Mouse (Mus musculus): ENCODE measurements around the gene Ccdc62. TPM values are rescaled to one million over a fixed set of nuclear protein-coding genes. Genes with fewer than 3 reads are reported as not detected.

The Ccdc62 gene
- polyA plus RNA-seq, 2 experiments: 6.6 to 9.2 TPM

GRCm38 (mm10) chr5:124000824-124001223, 70.3 kb downstream of the Ccdc62 start:
- ATAC-seq (ENCODE audit: low FRiP score, low read depth) (peak; percentile 67), DNase-seq (ENCODE audit: low spot score) (peak; percentile 84)
- no peak overlapping the region for H3K4me2 ChIP-seq (replicated peaks; ENCODE audit: low read depth, low read length, severe bottlenecking)
- H3K36me3 ChIP-seq (ENCODE audit: control insufficient read depth, insufficient read depth, low read length): peaks cover 23% of the 10 kb centered on the region
- no peaks in the 10 kb centered on the region for H3K4me1 ChIP-seq (ENCODE audit: control insufficient read depth, insufficient read depth, low read length)
- no peaks in the 10 kb centered on the region for H3K9me3 ChIP-seq (ENCODE audit: control insufficient read depth, low read length)
- TF ChIP-seq POLR2A (IDR thresholded peaks at IDR 0.05; ENCODE audit: borderline replicate concordance, extremely low read depth, insufficient read depth, insufficient read length): no peak
- no peak overlapping the region for H3K9ac ChIP-seq (ENCODE audit: low read depth, low read length, severe bottlenecking)
- no peak overlapping the region for H3K4me3 ChIP-seq (replicated peaks; ENCODE audit: low read length)
- no peaks in the 10 kb centered on the region for H3K27me3 ChIP-seq (ENCODE audit: control insufficient read depth, insufficient read depth, low read length)
- WGBS: 18% methylated on average over 7 of the region's 7 CpGs
- no peak overlapping the region for H3K27ac ChIP-seq (replicated peaks; ENCODE audit: low read depth, low read length)

DNA sequence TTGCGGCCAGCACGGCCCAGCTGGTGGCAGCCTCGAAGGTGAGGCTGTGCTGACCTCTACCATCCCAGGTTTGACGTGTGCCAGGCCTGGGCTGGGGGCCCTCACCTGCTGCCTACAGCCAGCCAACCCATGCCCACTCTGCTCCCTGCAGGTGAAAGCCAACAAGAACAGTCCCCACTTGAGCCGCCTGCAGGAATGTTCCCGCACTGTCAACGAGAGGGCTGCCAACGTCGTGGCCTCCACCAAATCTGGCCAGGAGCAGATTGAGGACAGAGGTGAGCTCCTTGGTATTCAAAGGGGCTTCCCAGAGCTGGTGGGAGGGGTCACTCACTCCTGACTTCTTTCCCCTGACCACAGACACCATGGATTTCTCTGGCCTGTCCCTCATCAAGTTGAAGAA, 70.8 kb downstream of the Ccdc62 start:
- no peak overlapping the region for H3K27ac ChIP-seq (replicated peaks; ENCODE audit: low read depth, low read length)
- WGBS: 68% methylated on average over 9 of the region's 9 CpGs
- TF ChIP-seq POLR2A (IDR thresholded peaks at IDR 0.05; ENCODE audit: borderline replicate concordance, extremely low read depth, insufficient read depth, insufficient read length): no peak
- H3K9ac ChIP-seq (ENCODE audit: low read depth, low read length, severe bottlenecking): no peak overlapping the region
- no peaks in the 10 kb centered on the region for H3K27me3 ChIP-seq (ENCODE audit: control insufficient read depth, insufficient read depth, low read length)
- no peak for DNase-seq (ENCODE audit: low spot score)
- no peaks in the 10 kb centered on the region for H3K9me3 ChIP-seq (ENCODE audit: control insufficient read depth, low read length)
- ATAC-seq (ENCODE audit: low FRiP score, low read depth): no peak
- H3K36me3 ChIP-seq (ENCODE audit: control insufficient read depth, insufficient read depth, low read length): peaks cover 28% of the 10 kb centered on the region
- no peak overlapping the region for H3K4me2 ChIP-seq (replicated peaks; ENCODE audit: low read depth, low read length, severe bottlenecking)
- H3K4me1 ChIP-seq (ENCODE audit: control insufficient read depth, insufficient read depth, low read length): no peaks in the 10 kb centered on the region
- no peak overlapping the region for H3K4me3 ChIP-seq (replicated peaks; ENCODE audit: low read length)

- no peak overlapping the region for H3K4me3 ChIP-seq (replicated peaks; ENCODE audit: low read length)
- no peak for TF ChIP-seq POLR2A (IDR thresholded peaks at IDR 0.05; ENCODE audit: borderline replicate concordance, extremely low read depth, insufficient read depth, insufficient read length)
- H3K4me1 ChIP-seq (ENCODE audit: control insufficient read depth, insufficient read depth, low read length): no peaks in the 10 kb centered on the region
- H3K9me3 ChIP-seq (ENCODE audit: control insufficient read depth, low read length): no peaks in the 10 kb centered on the region
- no peak for ATAC-seq (ENCODE audit: low FRiP score, low read depth)
- 50% methylated on average over 2 of the region's 2 CpGs for WGBS
- H3K36me3 ChIP-seq (ENCODE audit: control insufficient read depth, insufficient read depth, low read length): peaks cover 37% of the 10 kb centered on the region
- H3K9ac ChIP-seq (ENCODE audit: low read depth, low read length, severe bottlenecking): no peak overlapping the region
- no peak for DNase-seq (ENCODE audit: low spot score)
- no peak overlapping the region for H3K4me2 ChIP-seq (replicated peaks; ENCODE audit: low read depth, low read length, severe bottlenecking)
- peak overlapping the region; percentile 33; the same call in 1 of the 2 replicates for H3K27ac ChIP-seq (replicated peaks; ENCODE audit: low read depth, low read length)
- no peaks in the 10 kb centered on the region for H3K27me3 ChIP-seq (ENCODE audit: control insufficient read depth, insufficient read depth, low read length)
Measured at GRCm38 (mm10) chr5:124002876-124003275, 72.4 kb downstream of the Ccdc62 start.

DNA sequence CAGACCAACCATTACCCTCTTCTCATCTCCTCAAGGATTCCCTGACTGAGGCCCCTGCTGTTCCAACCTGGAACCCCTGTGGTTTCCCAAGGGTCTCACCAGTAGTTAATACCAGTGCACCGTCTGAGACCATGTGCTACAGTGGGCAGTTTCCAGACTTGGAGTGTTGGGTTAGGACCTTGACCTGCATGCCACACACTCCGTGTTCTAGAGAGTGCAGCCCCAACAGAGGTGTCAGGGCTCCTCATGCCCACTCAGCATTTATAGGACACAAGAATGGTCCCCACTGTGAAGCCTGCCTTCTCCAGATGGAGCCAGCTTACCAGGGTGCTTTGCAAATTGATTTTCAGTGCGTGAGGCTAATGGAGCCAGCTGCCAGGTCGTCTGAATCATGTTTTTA, 72.9 kb downstream of the Ccdc62 start:
- H3K9ac ChIP-seq (ENCODE audit: low read depth, low read length, severe bottlenecking): no peak overlapping the region
- DNase-seq (ENCODE audit: low spot score): no peak
- peak overlapping the region; percentile 33; the same call in 1 of the 2 replicates for H3K27ac ChIP-seq (replicated peaks; ENCODE audit: low read depth, low read length)
- H3K27me3 ChIP-seq (ENCODE audit: control insufficient read depth, insufficient read depth, low read length): no peaks in the 10 kb centered on the region
- no peaks in the 10 kb centered on the region for H3K4me1 ChIP-seq (ENCODE audit: control insufficient read depth, insufficient read depth, low read length)
- no peak overlapping the region for H3K4me3 ChIP-seq (replicated peaks; ENCODE audit: low read length)
- H3K36me3 ChIP-seq (ENCODE audit: control insufficient read depth, insufficient read depth, low read length): peaks cover 42% of the 10 kb centered on the region
- H3K4me2 ChIP-seq (replicated peaks; ENCODE audit: low read depth, low read length, severe bottlenecking): no peak overlapping the region
- no peak for TF ChIP-seq POLR2A (IDR thresholded peaks at IDR 0.05; ENCODE audit: borderline replicate concordance, extremely low read depth, insufficient read depth, insufficient read length)
- H3K9me3 ChIP-seq (ENCODE audit: control insufficient read depth, low read length): no peaks in the 10 kb centered on the region
- 70% methylated on average over 4 of the region's 4 CpGs for WGBS
- no peak for ATAC-seq (ENCODE audit: low FRiP score, low read depth)

DNA sequence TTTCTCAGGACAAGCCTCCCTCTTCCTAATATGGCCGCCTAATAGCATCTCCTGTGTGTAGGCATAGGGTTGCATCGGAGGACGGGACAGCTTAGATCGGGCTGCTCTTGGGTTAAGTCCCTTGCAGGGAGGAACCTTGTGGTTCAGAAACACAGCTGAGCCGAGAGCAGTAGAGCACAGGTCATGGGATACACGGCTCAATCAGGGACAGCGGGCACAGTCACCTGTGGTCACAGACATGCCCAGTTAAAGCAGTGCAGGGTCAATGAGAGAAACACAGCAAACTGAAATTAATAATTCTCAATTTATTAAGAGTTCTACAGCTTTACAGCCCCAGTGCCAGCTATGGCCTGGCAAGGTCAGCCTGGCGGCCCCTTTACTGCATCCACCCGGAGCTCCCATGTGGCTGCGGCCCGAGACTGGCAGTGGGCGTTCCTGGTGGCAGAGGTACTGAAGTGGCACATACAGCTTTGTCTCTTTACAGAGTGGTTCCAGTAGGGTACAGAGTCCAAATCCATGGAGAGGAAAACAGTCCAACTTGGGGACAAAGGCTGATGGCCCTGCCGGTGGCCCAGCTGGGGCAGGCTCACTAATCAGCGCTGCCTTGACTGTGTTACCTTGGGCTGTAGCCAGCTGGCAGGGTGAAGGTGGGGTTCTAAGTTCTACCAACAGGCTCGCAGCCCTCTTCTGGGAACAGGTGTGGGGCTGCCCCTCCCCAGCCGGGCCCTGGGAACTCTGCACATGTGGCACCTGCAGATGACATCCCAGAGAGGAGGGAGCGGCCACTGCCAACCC, 74.1 kb downstream of the Ccdc62 start:
- no peak overlapping the region for H3K4me2 ChIP-seq (replicated peaks; ENCODE audit: low read depth, low read length, severe bottlenecking)
- TF ChIP-seq POLR2A (IDR thresholded peaks at IDR 0.05; ENCODE audit: borderline replicate concordance, extremely low read depth, insufficient read depth, insufficient read length): no peak
- H3K27me3 ChIP-seq (ENCODE audit: control insufficient read depth, insufficient read depth, low read length): no peaks in the 10 kb centered on the region
- no peak for DNase-seq (ENCODE audit: low spot score)
- H3K4me3 ChIP-seq (replicated peaks; ENCODE audit: low read length): no peak overlapping the region
- H3K36me3 ChIP-seq (ENCODE audit: control insufficient read depth, insufficient read depth, low read length): peaks cover 54% of the 10 kb centered on the region
- no peak overlapping the region for H3K9ac ChIP-seq (ENCODE audit: low read depth, low read length, severe bottlenecking)
- no peak for ATAC-seq (ENCODE audit: low FRiP score, low read depth)
- no peaks in the 10 kb centered on the region for H3K9me3 ChIP-seq (ENCODE audit: control insufficient read depth, low read length)
- 88% methylated on average over 17 of the region's 17 CpGs for WGBS
- no peaks in the 10 kb centered on the region for H3K4me1 ChIP-seq (ENCODE audit: control insufficient read depth, insufficient read depth, low read length)
- no peak overlapping the region for H3K27ac ChIP-seq (replicated peaks; ENCODE audit: low read depth, low read length)
